Mouse (Mus musculus) heart, postnatal 36 days (tissue): ENCODE measurements around the gene Mcoln1. TPM values are rescaled to one million over a fixed set of nuclear protein-coding genes. Genes with fewer than 3 reads are reported as not detected.

ENCODE experiments used
- DNase-seq, 2 experiments: peaks; one replicate each; pipeline ENCODE4 v3.0.0; 2021 to 2022
- intact Hi-C: fragments of 180-260 bp; cut with DNase I; formaldehyde crosslinking; loops from one replicate; pipeline ENCODE4 v1.15.1; 2025
- total RNA-seq, 2 experiments: library from RNA; stranded (reverse); gene quantifications; 2 replicates each; pipeline ENCODE4 v1.2.3; 2021

Gene Mcoln1
- 10 to 100 TPM; 22.9 to 23.2 TPM for total RNA-seq

GRCm38 (mm10) chr8:3500235-3501090 is at the start of gene Mcoln1:
Mcoln1 (plus strand) TSS chr8:3500457.
- intact Hi-C loops = loop anchor here (1.0 to 5.0 kb wide), 2 partner anchors 14 to 177 kb away; partner anchors contain the start of gene Trappc5
- peak; percentile 98 for DNase-seq

- peak; percentile 57 to 67 for DNase-seq
- intact Hi-C loops = loop anchor here (10.0 kb wide), 1 partner anchor 96 kb away; the partner anchor contains the start of gene A430078G23Rik
Measured at GRCm38 (mm10) chr8:3450670-3451069, 49.6 kb upstream of the Mcoln1 start.

GRCm38 (mm10) chr8:3451992-3452391 is 48.3 kb upstream of the Mcoln1 start:
- intact Hi-C loops = loop anchor here (10.0 kb wide), 1 partner anchor 97 kb away; the partner anchor contains the start of gene A430078G23Rik
- DNase-seq = no peak

GRCm38 (mm10) chr8:3463248-3463647 is 37.0 kb upstream of the Mcoln1 start:
- intact Hi-C loops = loop anchor here (10.0 kb wide), 1 partner anchor 212 kb away; the partner anchor contains the start of genes Fcor and Trappc5
- DNase-seq = no peak

- DNase-seq = no peak
- intact Hi-C loops = loop anchor here (10.0 kb wide), 1 partner anchor 210 kb away; the partner anchor contains the start of genes Fcor and Trappc5
Measured at GRCm38 (mm10) chr8:3464309-3464708, 35.9 kb upstream of the Mcoln1 start.

- peak; percentile 97 to 99 for DNase-seq
- intact Hi-C loops = loop anchor here (2.0 to 10.0 kb wide), 2 partner anchors 50 to 208 kb away; partner anchors contain the start of genes Fcor and Trappc5
Measured at GRCm38 (mm10) chr8:3467006-3467885, 33.0 kb upstream of the Mcoln1 start, which contains the start of gene Pex11g. Pex11g (minus strand) TSS chr8:3467680.

GRCm38 (mm10) chr8:3467886-3468545 is 32.2 kb upstream of the Mcoln1 start:
- intact Hi-C loops = loop anchor here (2.0 to 10.0 kb wide), 3 partner anchors 25 to 207 kb away; partner anchors contain the start of genes Fcor, Trappc5 and Zfp358
- no peak for DNase-seq

- intact Hi-C loops = loop anchor here (2.0 to 10.0 kb wide), 2 partner anchors 24 to 206 kb away; partner anchors contain the start of genes Fcor, Trappc5 and Zfp358
- DNase-seq = no peak
Measured at GRCm38 (mm10) chr8:3468838-3469237, 31.4 kb upstream of the Mcoln1 start.

GRCm38 (mm10) chr8:3470562-3470961 is 29.7 kb upstream of the Mcoln1 start, which contains the start of gene Tex45:
Tex45 (plus strand) TSS chr8:3470862.
- intact Hi-C loops = no loop called here
- no peak for DNase-seq

- intact Hi-C loops = no loop called here
- DNase-seq = no peak
Measured at GRCm38 (mm10) chr8:3475715-3476429, 24.4 kb upstream of the Mcoln1 start.

GRCm38 (mm10) chr8:3480221-3480785 is 20.0 kb upstream of the Mcoln1 start:
- DNase-seq = no peak
- intact Hi-C loops = no loop called here

- intact Hi-C loops = no loop called here
- no peak for DNase-seq
Measured at GRCm38 (mm10) chr8:3481605-3482004, 18.7 kb upstream of the Mcoln1 start.

- intact Hi-C loops = no loop called here
- DNase-seq = no peak
Measured at GRCm38 (mm10) chr8:3482240-3482740, 18.0 kb upstream of the Mcoln1 start.

GRCm38 (mm10) chr8:3483546-3483945 is 16.7 kb upstream of the Mcoln1 start:
- DNase-seq = no peak
- intact Hi-C loops = no loop called here

GRCm38 (mm10) chr8:3485192-3485591 is 15.1 kb upstream of the Mcoln1 start:
- no peak for DNase-seq
- intact Hi-C loops = no loop called here

GRCm38 (mm10) chr8:3492901-3493844 is 7.1 kb upstream of the Mcoln1 start, which contains the start of gene Zfp358:
Zfp358 (plus strand) TSS chr8:3493138.
- intact Hi-C loops = loop anchor here (2.0 kb wide), 2 partner anchors 24 kb away; no protein-coding TSS in a partner anchor
- peak; percentile 75 to 78 for DNase-seq

- intact Hi-C loops = loop anchor here (2.0 kb wide), 2 partner anchors 23 to 25 kb away; no protein-coding TSS in a partner anchor
- no peak for DNase-seq
Measured at GRCm38 (mm10) chr8:3493845-3494208, 6.4 kb upstream of the Mcoln1 start.
